Mouse (Mus musculus) hindbrain, embryonic 15.5 days (tissue): ENCODE measurements at regions not wholly inside any gene's neighbourhood (a gene's known extent, or its start where the extent isn't known, plus 50 kb on each side); places are given as distances from the start of the nearest gene placed in this dataset.

Source experiments
- ATAC-seq: fragments of 200-750 bp; cut with Nextera tagmentation; 2 replicates; pipeline ENCODE4 v1.8.0; 2017; ENCODE audit warnings: low read depth, moderate number of reproducible peaks, moderate TSS enrichment; ENCODE audit not compliant: low FRiP score
- H3K27ac ChIP-seq: fragments of 300-500 bp; sonication (generic); replicated peaks from 2 replicates; pipeline ENCODE4 v1.5.1; 2015; ENCODE audit warnings: mild to moderate bottlenecking, inconsistent platforms
- H3K27me3 ChIP-seq: fragments of 300-500 bp; sonication (generic); 2 replicates; pipeline ENCODE4 v1.6.1; 2015; ENCODE audit warnings: control low read depth, inconsistent platforms
- H3K36me3 ChIP-seq: fragments of 300-500 bp; sonication (generic); 2 replicates; pipeline ENCODE4 v1.6.1; 2015; ENCODE audit warnings: control low read depth, inconsistent platforms
- H3K4me1 ChIP-seq: fragments of 300-500 bp; sonication (generic); replicated peaks from 2 replicates; pipeline ENCODE4 v1.6.1; 2015; ENCODE audit warnings: control low read depth, inconsistent platforms
- H3K4me2 ChIP-seq: fragments of 300-500 bp; sonication (generic); 2 replicates; pipeline ENCODE4 v1.6.1; 2015; ENCODE audit warnings: moderate library complexity, mild to moderate bottlenecking, inconsistent platforms
- H3K4me3 ChIP-seq: fragments of 300-500 bp; sonication (generic); 2 replicates; pipeline ENCODE4 v1.5.1; 2015; ENCODE audit warnings: mild to moderate bottlenecking, inconsistent platforms
- H3K9ac ChIP-seq: fragments of 300-500 bp; sonication (generic); 2 replicates; pipeline ENCODE4 v1.6.1; 2015; ENCODE audit warnings: inconsistent platforms
- H3K9me3 ChIP-seq: fragments of 300-500 bp; sonication (generic); 2 replicates; pipeline ENCODE4 v1.6.1; 2016; ENCODE audit warnings: control low read depth, inconsistent platforms
- WGBS: fragments of 180-500 bp; shearing (Covaris S2); methylation state at CpG from one replicate; pipeline ENCODE4 v1.1.7; 2015; 5-methylcytosine and 5-hydroxymethylcytosine counted together

DNA sequence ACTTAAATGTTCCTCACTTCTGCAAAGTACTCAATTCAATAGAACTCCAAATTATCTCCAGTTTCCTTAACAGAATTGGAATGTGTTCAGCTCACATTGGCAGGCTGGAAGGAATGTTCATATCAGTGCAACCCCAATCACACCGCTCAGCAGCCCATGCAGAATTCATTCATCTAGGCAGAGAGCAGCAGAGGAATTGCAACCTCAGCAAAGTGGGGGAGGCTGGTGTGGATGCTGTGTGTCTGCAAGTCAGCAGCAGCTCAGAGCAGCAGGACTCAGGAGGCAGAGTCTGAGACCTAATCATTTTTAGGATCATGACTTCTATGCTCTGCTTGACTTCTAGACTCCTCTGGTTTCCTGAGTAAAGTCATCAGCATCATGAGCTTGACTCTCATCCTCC lies 100.7 kb upstream of the Chrna7 start:
- Histone ChIP-seq H3K9ac (no peak overlapping the region), H3K36me3 (no peaks in the 10 kb centered on the region), H3K4me3 (no peak overlapping the region), H3K27me3 (no peaks in the 10 kb centered on the region), H3K4me1 (no peaks in the 10 kb centered on the region), H3K4me2 (no peak overlapping the region), H3K27ac (no peak overlapping the region), H3K9me3 (no peaks in the 10 kb centered on the region)
- 77% methylated on average over 1 of the region's 1 CpGs for WGBS
- no peak for ATAC-seq

DNA sequence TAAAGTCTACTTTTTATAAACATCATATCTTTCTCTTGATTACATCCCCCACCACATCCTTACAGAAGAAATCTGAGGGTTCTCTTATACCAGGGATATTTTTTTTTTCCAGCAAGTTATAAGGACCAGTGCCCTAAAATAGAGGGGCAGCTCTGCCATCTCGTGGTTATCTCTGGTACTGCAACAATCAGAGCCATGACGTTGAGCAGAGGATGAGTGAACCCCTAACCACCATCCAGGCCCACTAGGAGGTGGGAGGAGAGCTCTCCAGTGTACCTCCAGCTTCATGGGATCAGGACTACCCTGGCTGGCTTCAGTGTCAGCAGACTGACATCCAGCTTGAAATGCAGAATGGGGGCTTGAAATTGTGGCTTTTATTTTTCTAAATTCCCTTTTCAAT lies 107.2 kb upstream of the Chrna7 start:
- peak; percentile 46; the same call in 1 of the 2 replicates for ATAC-seq
- no peak overlapping the region for H3K4me3 ChIP-seq

DNA sequence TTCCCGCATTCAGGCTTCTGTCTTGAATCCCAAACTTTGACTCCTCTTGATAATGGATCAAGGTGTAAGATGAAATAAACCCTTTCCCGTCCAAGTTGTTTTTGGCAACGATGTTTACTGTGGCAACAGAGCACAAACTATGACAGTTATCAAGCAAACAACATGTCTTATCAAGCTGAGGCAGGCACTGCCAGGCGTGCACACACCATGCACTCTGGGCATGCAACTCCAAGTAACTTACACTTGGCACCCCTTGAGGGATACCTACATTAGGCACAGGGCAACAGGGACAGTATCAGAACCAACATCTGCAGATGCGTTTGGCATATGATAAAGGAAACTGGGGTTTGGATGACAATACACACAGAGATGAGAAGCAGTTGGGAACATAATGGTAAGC lies 108.8 kb upstream of the Chrna7 start:
- no peak for ATAC-seq
- no peaks in the 10 kb centered on the region for H3K27me3 ChIP-seq
- H3K4me2 ChIP-seq, result no peak overlapping the region
- H3K4me1 ChIP-seq, result peaks cover 6% of the 10 kb centered on the region; the same call in 1 of the 2 replicates
- 84% methylated on average over 5 of the region's 5 CpGs for WGBS
- no peak overlapping the region for H3K4me3 ChIP-seq
- H3K9me3 ChIP-seq, result no peaks in the 10 kb centered on the region
- no peak overlapping the region for H3K27ac ChIP-seq
- H3K9ac ChIP-seq, result no peak overlapping the region
- no peaks in the 10 kb centered on the region for H3K36me3 ChIP-seq

More for the DNA sequence above, 107.2 kb upstream of the Chrna7 start:
- Histone ChIP-seq H3K9me3 (no peaks in the 10 kb centered on the region), H3K27ac (no peak overlapping the region), H3K4me1 (peaks cover 6% of the 10 kb centered on the region; the same call in 1 of the 2 replicates), H3K9ac (no peak overlapping the region), H3K4me2 (no peak overlapping the region), H3K27me3 (no peaks in the 10 kb centered on the region), H3K36me3 (no peaks in the 10 kb centered on the region)
- 0% methylated on average over 2 of the region's 2 CpGs for WGBS

DNA sequence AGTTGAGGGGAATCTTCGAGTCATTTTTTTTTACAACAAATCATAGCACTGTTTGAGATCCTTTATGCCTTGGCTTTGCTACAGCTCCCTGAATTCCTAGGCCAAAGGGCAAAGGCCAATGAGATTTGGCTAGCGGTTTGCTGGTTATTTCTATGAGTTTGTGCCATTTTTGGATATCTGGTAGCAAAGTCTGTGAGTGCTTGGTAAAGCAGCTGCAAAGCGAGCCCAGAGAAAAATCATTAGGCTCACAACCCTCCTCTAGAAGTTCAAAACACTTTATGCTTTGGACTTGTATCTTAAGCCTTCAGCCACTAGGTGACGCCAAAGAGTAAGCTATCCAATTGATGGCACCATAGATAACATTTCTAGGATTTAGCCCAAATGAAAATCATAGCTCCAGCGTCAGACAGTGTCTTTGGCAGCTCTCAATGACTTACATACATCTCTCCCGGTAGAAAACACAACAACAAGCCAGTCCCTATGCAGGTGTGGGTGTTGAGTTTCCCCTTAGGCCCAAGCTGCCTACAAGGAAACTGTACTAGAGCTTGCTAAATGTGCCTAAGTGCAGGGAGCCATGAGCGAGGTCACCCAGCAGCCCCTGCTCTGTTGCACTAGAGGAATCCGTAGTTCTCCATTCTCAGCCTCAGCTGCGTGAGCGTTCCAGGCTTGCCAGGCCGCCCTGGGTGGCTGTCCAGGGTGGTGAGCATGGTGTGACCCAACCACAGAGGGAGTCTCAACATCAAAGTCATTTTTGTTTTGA lies 109.8 kb upstream of the Chrna7 start:
- ATAC-seq, result peak; percentile 61; the same call in 1 of the 2 replicates
- peaks cover 6% of the 10 kb centered on the region; the same call in 1 of the 2 replicates for H3K4me1 ChIP-seq
- H3K27me3 ChIP-seq, result no peaks in the 10 kb centered on the region
- no peak overlapping the region for H3K27ac ChIP-seq
- no peak overlapping the region for H3K4me2 ChIP-seq
- H3K36me3 ChIP-seq, result no peaks in the 10 kb centered on the region
- 38% methylated on average over 11 of the region's 11 CpGs for WGBS
- no peak overlapping the region for H3K4me3 ChIP-seq
- no peak overlapping the region for H3K9ac ChIP-seq
- H3K9me3 ChIP-seq, result no peaks in the 10 kb centered on the region

DNA sequence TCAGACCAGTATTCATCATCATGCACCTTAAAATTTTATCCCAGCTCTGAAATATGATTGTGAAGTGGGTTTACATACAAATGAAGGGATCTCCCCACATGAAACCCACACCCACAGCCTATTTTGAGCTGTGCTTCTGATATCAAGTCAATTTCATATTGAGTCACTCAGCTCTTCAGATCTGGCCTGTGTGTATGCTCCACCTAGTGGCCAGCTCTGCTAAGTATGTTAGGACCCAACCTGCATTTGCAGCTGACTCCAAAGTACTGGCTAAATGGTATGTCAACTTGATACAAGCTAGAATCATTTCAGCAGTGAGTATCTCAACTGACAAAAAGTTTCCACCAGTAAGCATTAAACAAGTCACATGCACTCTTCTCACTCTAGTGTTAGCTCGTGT lies 109.4 kb upstream of the Otud7a start:
- H3K36me3 ChIP-seq, result no peaks in the 10 kb centered on the region
- H3K4me3 ChIP-seq, result no peak overlapping the region
- peak; percentile 59; the same call in 1 of the 2 replicates for ATAC-seq
- no peak overlapping the region for H3K9ac ChIP-seq
- no peaks in the 10 kb centered on the region for H3K27me3 ChIP-seq
- no peak overlapping the region for H3K27ac ChIP-seq
- no peak overlapping the region for H3K4me2 ChIP-seq
- no peaks in the 10 kb centered on the region for H3K4me1 ChIP-seq
- no peaks in the 10 kb centered on the region for H3K9me3 ChIP-seq
- 36% methylated on average over 1 of the region's 1 CpGs for WGBS

DNA sequence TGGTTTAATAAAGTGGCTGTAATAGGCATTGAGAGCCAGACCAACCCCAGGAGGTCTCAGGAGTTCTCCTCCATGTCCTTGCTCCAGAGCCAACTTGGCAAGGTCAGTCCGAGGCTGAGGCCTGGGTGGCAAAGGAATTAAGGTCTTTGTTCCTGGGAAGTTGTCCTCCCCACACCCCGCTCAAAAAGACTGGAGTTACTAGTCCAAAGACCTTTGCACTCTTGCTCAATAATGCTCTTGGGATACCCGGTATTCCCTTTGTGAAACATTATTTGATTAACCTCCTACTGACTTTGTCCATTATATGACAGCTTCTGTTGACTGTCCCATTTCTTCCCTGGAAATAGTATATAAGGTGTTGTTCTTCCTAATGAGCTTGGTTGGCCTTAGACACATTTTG lies 108.5 kb upstream of the Otud7a start:
- no peaks in the 10 kb centered on the region for H3K27me3 ChIP-seq
- H3K9ac ChIP-seq, result no peak overlapping the region
- H3K4me2 ChIP-seq, result no peak overlapping the region
- H3K4me1 ChIP-seq, result no peaks in the 10 kb centered on the region
- WGBS, result 69% methylated on average over 3 of the region's 3 CpGs
- no peak overlapping the region for H3K4me3 ChIP-seq
- no peaks in the 10 kb centered on the region for H3K9me3 ChIP-seq
- ATAC-seq, result no peak
- H3K36me3 ChIP-seq, result no peaks in the 10 kb centered on the region
- no peak overlapping the region for H3K27ac ChIP-seq

DNA sequence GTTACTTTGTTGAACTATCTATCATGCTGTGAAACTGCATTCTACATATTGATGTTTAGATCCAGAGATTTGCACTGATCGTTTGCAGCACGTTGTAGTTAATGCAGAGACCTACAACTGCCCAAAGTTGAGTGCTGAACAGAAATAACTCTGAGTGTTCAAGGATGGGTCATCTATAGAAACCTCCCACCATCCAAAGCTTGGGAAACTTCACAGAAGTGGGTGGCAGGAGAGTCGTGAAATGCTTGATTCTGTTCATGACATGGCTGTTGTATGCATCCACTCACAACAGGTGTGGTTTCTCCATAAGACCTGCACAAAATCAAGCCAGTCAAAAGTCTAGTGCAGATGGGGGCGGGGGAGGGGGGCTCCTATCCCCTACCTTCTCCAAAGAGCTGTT lies 102.8 kb upstream of the Otud7a start:
- H3K27ac ChIP-seq, result no peak overlapping the region
- no peaks in the 10 kb centered on the region for H3K4me1 ChIP-seq
- no peaks in the 10 kb centered on the region for H3K27me3 ChIP-seq
- no peak overlapping the region for H3K9ac ChIP-seq
- H3K9me3 ChIP-seq, result no peaks in the 10 kb centered on the region
- no peaks in the 10 kb centered on the region for H3K36me3 ChIP-seq
- no peak overlapping the region for H3K4me2 ChIP-seq
- WGBS, result 82% methylated on average over 4 of the region's 4 CpGs
- no peak for ATAC-seq
- no peak overlapping the region for H3K4me3 ChIP-seq

DNA sequence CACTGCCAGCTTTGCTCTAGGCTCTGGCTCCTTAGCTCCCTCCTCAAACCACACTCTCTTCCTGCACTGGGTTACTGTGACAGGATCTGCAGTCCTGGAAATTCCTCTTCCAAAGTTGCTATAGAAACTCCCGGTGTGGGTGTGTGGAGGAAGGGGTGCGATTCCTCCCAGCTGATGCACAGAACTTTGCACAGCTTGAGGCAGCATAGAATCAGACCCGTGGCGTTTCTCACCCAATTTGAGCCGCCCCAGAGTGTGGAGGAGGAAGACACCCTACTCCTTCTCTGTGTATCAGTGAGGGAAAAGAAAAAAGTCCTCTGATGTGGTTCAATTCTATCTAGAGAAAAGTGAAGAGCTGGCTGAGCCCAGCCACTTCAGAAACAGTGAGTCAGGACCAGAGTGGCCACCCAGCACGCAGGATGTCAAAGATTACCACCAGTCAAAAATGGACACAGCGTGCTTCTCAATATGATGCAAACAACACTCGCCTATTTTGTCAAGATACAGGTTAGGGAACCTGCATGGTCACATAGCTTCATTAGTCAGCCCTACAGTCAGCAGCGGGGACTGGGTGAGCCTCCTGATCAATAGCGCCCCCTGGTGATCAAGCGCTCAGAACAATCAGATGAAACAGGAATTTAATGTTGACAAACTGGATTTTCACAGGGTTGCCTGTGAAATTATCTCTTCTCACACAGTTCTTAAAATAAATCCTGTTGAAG lies 98.7 kb upstream of the Otud7a start:
- H3K36me3 ChIP-seq, result no peaks in the 10 kb centered on the region
- 0 out of 2 replicates have a peak, but pooled peaks have one; percentile 38 for ATAC-seq
- no peaks in the 10 kb centered on the region for H3K27me3 ChIP-seq
- no peaks in the 10 kb centered on the region for H3K4me1 ChIP-seq
- no peak overlapping the region for H3K9ac ChIP-seq
- 25% methylated on average over 11 of the region's 11 CpGs for WGBS
- no peak overlapping the region for H3K27ac ChIP-seq
- H3K4me3 ChIP-seq, result no peak overlapping the region
- no peaks in the 10 kb centered on the region for H3K9me3 ChIP-seq
- H3K4me2 ChIP-seq, result no peak overlapping the region

DNA sequence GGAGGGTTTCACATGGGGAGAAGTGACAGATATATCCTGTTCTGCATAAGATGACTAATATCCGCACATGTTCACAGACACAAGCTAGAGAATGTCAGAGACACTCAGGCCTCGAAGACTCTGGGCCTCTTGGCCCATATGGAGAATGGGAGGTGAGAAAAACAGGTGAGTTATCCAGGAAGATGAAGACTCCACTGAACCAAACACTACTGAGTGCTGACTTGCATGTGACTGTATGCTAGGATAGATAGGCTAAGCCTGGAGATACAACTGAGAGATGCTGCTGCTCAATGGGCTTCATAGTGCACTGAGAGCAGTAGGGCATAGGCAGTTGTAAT lies 98.2 kb upstream of the Otud7a start:
- H3K9ac ChIP-seq, result no peak overlapping the region
- H3K4me1 ChIP-seq, result no peaks in the 10 kb centered on the region
- 91% methylated on average over 2 of the region's 2 CpGs for WGBS
- no peaks in the 10 kb centered on the region for H3K36me3 ChIP-seq
- no peak overlapping the region for H3K4me3 ChIP-seq
- H3K27ac ChIP-seq, result no peak overlapping the region
- H3K27me3 ChIP-seq, result no peaks in the 10 kb centered on the region
- H3K9me3 ChIP-seq, result no peaks in the 10 kb centered on the region
- no peak for ATAC-seq
- no peak overlapping the region for H3K4me2 ChIP-seq
